Mouse (Mus musculus) gastrocnemius, adult 2 months (tissue): ENCODE data around the gene Nt5c1a. TPM values are rescaled to one million over a fixed set of nuclear protein-coding genes. Genes with fewer than 3 reads are reported as not detected.

Experiments
- DNase-seq: peaks from one replicate; pipeline ENCODE4 v3.0.0; 2022
- H3K27ac ChIP-seq: fragments of 200-600 bp; 2 replicates; pipeline ENCODE4 v1.8.1; 2022; ENCODE audit warnings: mild to moderate bottlenecking
- H3K4me3 ChIP-seq: fragments of 200-600 bp; 2 replicates; pipeline ENCODE4 v1.8.1; 2022; ENCODE audit warnings: mild to moderate bottlenecking, moderate library complexity
- CTCF ChIP-seq: fragments of 200-600 bp; IDR thresholded peaks from 2 replicates; pipeline ENCODE4 v1.8.1; 2022; ENCODE audit warnings: antibody characterized with exemption, mild to moderate bottlenecking, moderate library complexity
- intact Hi-C: fragments of 180-260 bp; cut with DNase I; formaldehyde crosslinking; loops from one replicate; pipeline ENCODE4 v1.15.1; 2025
- total RNA-seq, 2 experiments: library from RNA; stranded (reverse); gene quantifications; 2 replicates each; pipeline ENCODE4 v1.2.3; 2021

Nt5c1a gene
- total RNA-seq, 2 experiments from 2014 or later = 38.8 to 53.4 TPM

GRCm38 (mm10) chr4:123219720-123220357 lies 18.5 kb downstream of the Nt5c1a start:
- peak; percentile 80 for DNase-seq
- no peak; the same call in 1 of the 2 replicates for TF ChIP-seq CTCF
- no peak overlapping the region for H3K4me3 ChIP-seq
- intact Hi-C loops = loop anchor here (1.0 to 5.0 kb wide), 3 partner anchors 30 to 172 kb away; no protein-coding TSS in a partner anchor
- no peak overlapping the region for H3K27ac ChIP-seq

GRCm38 (mm10) chr4:123220637-123221036 lies 19.3 kb downstream of the Nt5c1a start:
- Histone ChIP-seq H3K27ac (no peak overlapping the region), H3K4me3 (no peak overlapping the region)
- no peak for DNase-seq
- TF ChIP-seq CTCF = no peak
- intact Hi-C loops = no loop called here

GRCm38 (mm10) chr4:123223309-123223708 lies 22.0 kb downstream of the Nt5c1a start:
- Histone ChIP-seq H3K27ac (no peak overlapping the region), H3K4me3 (no peak overlapping the region)
- intact Hi-C loops = no loop called here
- DNase-seq = no peak
- peak; percentile 56 for TF ChIP-seq CTCF

- Histone ChIP-seq H3K4me3 (no peak overlapping the region), H3K27ac (peak overlapping the region; percentile 74)
- no peak for TF ChIP-seq CTCF
- peak; percentile 80 for DNase-seq
- intact Hi-C loops = no loop called here
These were observed 24.6 kb downstream of the Nt5c1a start for GRCm38 (mm10) chr4:123225718-123226403.

- intact Hi-C loops = no loop called here
- no peak overlapping the region for H3K4me3 ChIP-seq
- TF ChIP-seq CTCF = no peak
- peak; percentile 73 for DNase-seq
- peak overlapping the region; percentile 73 for H3K27ac ChIP-seq
These were observed 26.4 kb downstream of the Nt5c1a start for GRCm38 (mm10) chr4:123227707-123228106.

GRCm38 (mm10) chr4:123228270-123228669 lies 27.0 kb downstream of the Nt5c1a start:
- no peak overlapping the region for H3K4me3 ChIP-seq
- H3K27ac ChIP-seq = peak overlapping the region; percentile 73
- peak; percentile 79 for DNase-seq
- intact Hi-C loops = no loop called here
- TF ChIP-seq CTCF = no peak

- peak; percentile 64 for DNase-seq
- Histone ChIP-seq H3K27ac (peak overlapping the region; percentile 73), H3K4me3 (no peak overlapping the region)
- no peak for TF ChIP-seq CTCF
- intact Hi-C loops = no loop called here
These were observed 27.9 kb downstream of the Nt5c1a start for GRCm38 (mm10) chr4:123229166-123229565.

GRCm38 (mm10) chr4:123232841-123233240 lies 31.5 kb downstream of the Nt5c1a start:
- TF ChIP-seq CTCF = no peak
- intact Hi-C loops = no loop called here
- Histone ChIP-seq H3K4me3 (no peak overlapping the region; the same call in 1 of the 2 replicates), H3K27ac (peak overlapping the region; percentile 8; the same call in 1 of the 2 replicates)
- DNase-seq = no peak

- peak; percentile 76 for DNase-seq
- Histone ChIP-seq H3K4me3 (peak within 1 kb of the TSS; percentile 74), H3K27ac (peak within 1 kb of the TSS; percentile 83)
- intact Hi-C loops = no loop called here
- no peak for TF ChIP-seq CTCF
These were observed 32.3 kb downstream of the Nt5c1a start, which contains the start of gene Heyl for GRCm38 (mm10) chr4:123233492-123234084. Gene Heyl (plus strand): TSS chr4:123233556.

GRCm38 (mm10) chr4:123235835-123236430 lies 34.6 kb downstream of the Nt5c1a start:
- TF ChIP-seq CTCF = no peak
- H3K4me3 ChIP-seq = peak overlapping the region; percentile 74
- no peak for DNase-seq
- H3K27ac ChIP-seq = peak overlapping the region; percentile 83
- intact Hi-C loops = no loop called here

GRCm38 (mm10) chr4:123236431-123237031 lies 35.2 kb downstream of the Nt5c1a start:
- TF ChIP-seq CTCF = no peak
- no peak for DNase-seq
- intact Hi-C loops = no loop called here
- H3K27ac ChIP-seq = peak overlapping the region; percentile 83
- peak overlapping the region; percentile 74 for H3K4me3 ChIP-seq
